Mouse (Mus musculus) hindbrain, postnatal 0 days (tissue): Measurements from ENCODE around the gene Zdhhc22. TPM values are rescaled to one million over a fixed set of nuclear protein-coding genes. Genes with fewer than 3 reads are reported as not detected.

Source experiments
- ATAC-seq: fragments of 200-750 bp; cut with Nextera tagmentation; 2 replicates; pipeline ENCODE4 v1.8.0; 2017; ENCODE audit warnings: mild to moderate bottlenecking, moderate TSS enrichment, moderate library complexity
- DNase-seq: peaks from one replicate; pipeline ENCODE4 v3.0.0-alpha.2; 2015; ENCODE audit warnings: low spot score
- H3K27ac ChIP-seq: fragments of 300-500 bp; sonication (generic); 2 replicates; pipeline ENCODE4 v1.5.1; 2014; ENCODE audit warnings: mild to moderate bottlenecking
- H3K27me3 ChIP-seq: fragments of 300-500 bp; sonication (generic); 2 replicates; pipeline ENCODE4 v1.6.1; 2014; ENCODE audit warnings: low read length, mixed read lengths; ENCODE audit not compliant: insufficient read depth
- H3K36me3 ChIP-seq: fragments of 300-500 bp; sonication (generic); 2 replicates; pipeline ENCODE4 v1.6.1; 2014; ENCODE audit warnings: low read length, mixed read lengths; ENCODE audit not compliant: insufficient read depth
- H3K4me1 ChIP-seq: fragments of 300-500 bp; sonication (generic); 2 replicates; pipeline ENCODE4 v1.6.1; 2014; ENCODE audit warnings: antibody characterized with exemption, low read length, mixed read lengths; ENCODE audit not compliant: insufficient read depth
- H3K4me2 ChIP-seq: fragments of 300-500 bp; sonication (generic); 2 replicates; pipeline ENCODE4 v1.6.1; 2014; ENCODE audit warnings: low read depth, mild to moderate bottlenecking, low read length, moderate library complexity, mixed read lengths
- H3K4me3 ChIP-seq: fragments of 300-500 bp; sonication (generic); 2 replicates; pipeline ENCODE4 v1.5.1; 2014; ENCODE audit warnings: low read length
- H3K9ac ChIP-seq: fragments of 300-500 bp; sonication (generic); replicated peaks from 2 replicates; pipeline ENCODE4 v1.6.1; 2014; ENCODE audit warnings: mild to moderate bottlenecking, low read length, moderate library complexity, mixed read lengths
- H3K9me3 ChIP-seq: fragments of 300-500 bp; sonication (generic); 2 replicates; pipeline ENCODE4 v1.6.1; 2016; ENCODE audit warnings: low read length, mixed read lengths
- CTCF ChIP-seq: IDR thresholded peaks from 2 replicates; pipeline ENCODE4 v1.5.1; 2016; ENCODE audit warnings: antibody characterized with exemption, control low read depth, low read depth
- WGBS: fragments of 180-500 bp; shearing (Covaris S2); extraction: QIAGEN DNeasy Blood & Tissue Kit; methylation state at CpG from one replicate; pipeline ENCODE4 v1.1.7; 2014; 5-methylcytosine and 5-hydroxymethylcytosine counted together
- polyA plus RNA-seq: library from polyadenylated mRNA; unstranded; fragments of >200 nt; fragmentation: Nextera tagmentation; extraction: Ambion mirVana; gene quantifications from 2 replicates; pipeline ENCODE4 v1.2.1, GENCODE M21; 2015
- total RNA-seq: library from RNA; depleted of rRNA; stranded (reverse); fragments of >200 nt; gene quantifications from 2 replicates; pipeline ENCODE4 v1.2.3, GENCODE M21; 2014

Zdhhc22 gene
- total and polyA plus RNA-seq, 2 experiments from 2014 or later: 25.2 to 38.6 TPM

DNA sequence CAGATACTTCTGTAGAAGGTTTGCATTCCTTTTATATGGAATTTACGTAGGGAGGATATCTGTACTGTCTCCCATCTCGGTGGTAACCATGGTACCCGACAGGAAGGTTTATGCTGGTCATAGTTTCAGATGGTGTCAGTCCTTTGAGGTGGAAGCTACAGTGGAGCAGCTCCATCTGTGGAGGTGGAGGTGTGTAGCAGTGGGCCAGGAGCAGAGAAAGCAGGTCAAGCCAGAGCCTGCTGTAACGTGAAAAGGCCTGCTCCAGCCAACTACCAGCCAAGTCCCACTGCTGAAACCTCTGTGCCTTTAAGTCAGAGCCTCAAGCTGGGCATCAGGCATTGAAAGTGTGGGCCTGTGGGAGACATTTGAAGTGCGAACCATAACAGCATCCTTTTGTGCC lies 31.7 kb downstream of the Zdhhc22 start:
- WGBS: 80% methylated on average over 5 of the region's 5 CpGs
- ATAC-seq (no peak), DNase-seq (no peak)
- Histone ChIP-seq H3K9me3 (no peaks in the 10 kb centered on the region), H3K4me2 (no peak overlapping the region), H3K27me3 (no peaks in the 10 kb centered on the region), H3K27ac (no peak overlapping the region), H3K4me1 (no peaks in the 10 kb centered on the region), H3K36me3 (peaks cover 66% of the 10 kb centered on the region), H3K9ac (no peak overlapping the region), H3K4me3 (no peak overlapping the region)
- TF ChIP-seq CTCF: no peak

DNA sequence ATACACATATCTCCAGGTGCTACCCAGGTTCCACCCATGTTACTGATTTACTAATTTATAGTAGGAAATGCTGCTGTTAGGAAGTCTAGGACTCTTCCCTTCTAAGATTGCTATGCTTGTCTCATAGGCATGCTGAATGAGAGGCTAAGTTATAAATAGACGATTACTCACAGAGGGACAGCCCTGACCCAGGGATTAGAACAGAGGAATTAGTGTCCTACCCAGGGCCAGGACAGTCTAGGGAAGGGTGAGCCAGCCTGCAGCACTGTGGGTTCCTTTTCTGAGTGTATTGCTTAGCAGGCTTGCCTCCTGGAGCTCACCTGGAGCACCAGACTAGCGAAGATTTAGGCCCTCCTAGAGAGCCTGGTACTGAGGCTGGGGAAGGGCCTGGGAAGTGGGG lies 34.3 kb downstream of the Zdhhc22 start:
- ATAC-seq: no peak
- Histone ChIP-seq H3K36me3 (peaks cover 47% of the 10 kb centered on the region), H3K27me3 (no peaks in the 10 kb centered on the region)

DNA sequence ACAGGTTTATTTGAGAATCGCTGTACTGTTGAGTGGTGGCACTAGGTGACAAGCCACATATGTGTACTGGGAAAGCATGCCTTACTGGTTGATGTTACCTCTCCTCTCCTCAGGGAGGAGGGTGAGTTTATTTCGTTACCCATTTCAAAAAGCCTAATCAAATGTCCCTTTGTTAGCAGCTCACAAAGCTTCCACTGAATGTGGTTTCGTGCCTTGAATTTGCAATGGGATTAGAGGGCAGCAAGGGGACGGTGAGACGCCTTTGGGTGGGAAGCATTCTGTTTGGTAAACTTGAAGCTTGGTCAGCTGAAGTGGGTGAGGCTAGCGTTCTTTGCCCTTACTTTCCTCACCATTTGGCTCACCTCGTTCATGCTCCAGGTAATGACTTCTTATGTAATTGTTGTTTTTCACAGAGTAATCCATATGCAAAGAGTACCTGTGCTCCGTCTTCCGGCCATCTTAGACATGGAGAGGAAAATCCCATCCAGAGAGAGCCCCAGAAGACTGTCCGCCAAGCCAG lies 37.8 kb downstream of the Zdhhc22 start:
- 66% methylated on average over 10 of the region's 10 CpGs for WGBS
- no peaks in the 10 kb centered on the region for H3K9me3 ChIP-seq
- DNase-seq: no peak
- H3K4me1 ChIP-seq: peaks cover 15% of the 10 kb centered on the region
- H3K36me3 ChIP-seq: peaks cover 27% of the 10 kb centered on the region
- no peak overlapping the region for H3K9ac ChIP-seq
- H3K27ac ChIP-seq: no peak overlapping the region
- no peak overlapping the region for H3K4me2 ChIP-seq
- no peaks in the 10 kb centered on the region for H3K27me3 ChIP-seq
- no peak overlapping the region for H3K4me3 ChIP-seq
- TF ChIP-seq CTCF: no peak
- ATAC-seq: no peak

More for the DNA sequence above, 34.3 kb downstream of the Zdhhc22 start:
- H3K4me2 ChIP-seq: no peak overlapping the region
- no peak for TF ChIP-seq CTCF
- no peaks in the 10 kb centered on the region for H3K9me3 ChIP-seq
- H3K4me3 ChIP-seq: no peak overlapping the region
- no peak overlapping the region for H3K9ac ChIP-seq
- DNase-seq: no peak
- WGBS: 85% methylated on average over 2 of the region's 2 CpGs
- H3K27ac ChIP-seq: no peak overlapping the region
- no peaks in the 10 kb centered on the region for H3K4me1 ChIP-seq

DNA sequence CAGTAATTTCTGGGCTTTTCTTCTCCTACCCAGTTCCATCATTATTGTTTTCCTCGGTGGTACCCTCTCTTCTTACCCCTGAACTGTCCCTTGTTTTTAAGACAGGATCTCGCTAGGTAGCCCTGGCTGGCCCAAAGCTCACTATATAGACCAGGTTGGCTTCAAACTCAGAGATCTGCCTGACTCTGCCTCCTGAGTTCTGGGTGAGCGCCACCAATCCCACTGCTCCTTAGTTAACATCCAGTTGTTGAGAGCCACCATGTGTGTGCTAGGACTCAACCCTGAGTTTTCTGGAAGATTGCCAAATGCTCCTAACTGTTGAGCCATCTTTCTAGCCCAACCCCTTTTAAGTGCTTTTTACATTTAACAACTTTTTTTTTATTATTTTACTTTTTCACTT lies 39.3 kb downstream of the Zdhhc22 start:
- Histone ChIP-seq H3K4me2 (no peak overlapping the region), H3K36me3 (peaks cover 20% of the 10 kb centered on the region), H3K4me3 (no peak overlapping the region), H3K4me1 (peaks cover 18% of the 10 kb centered on the region), H3K27ac (no peak overlapping the region), H3K9ac (no peak overlapping the region), H3K9me3 (no peaks in the 10 kb centered on the region), H3K27me3 (no peaks in the 10 kb centered on the region)
- DNase-seq (no peak), ATAC-seq (no peak)
- TF ChIP-seq CTCF: no peak
- 96% methylated on average over 3 of the region's 3 CpGs for WGBS

DNA sequence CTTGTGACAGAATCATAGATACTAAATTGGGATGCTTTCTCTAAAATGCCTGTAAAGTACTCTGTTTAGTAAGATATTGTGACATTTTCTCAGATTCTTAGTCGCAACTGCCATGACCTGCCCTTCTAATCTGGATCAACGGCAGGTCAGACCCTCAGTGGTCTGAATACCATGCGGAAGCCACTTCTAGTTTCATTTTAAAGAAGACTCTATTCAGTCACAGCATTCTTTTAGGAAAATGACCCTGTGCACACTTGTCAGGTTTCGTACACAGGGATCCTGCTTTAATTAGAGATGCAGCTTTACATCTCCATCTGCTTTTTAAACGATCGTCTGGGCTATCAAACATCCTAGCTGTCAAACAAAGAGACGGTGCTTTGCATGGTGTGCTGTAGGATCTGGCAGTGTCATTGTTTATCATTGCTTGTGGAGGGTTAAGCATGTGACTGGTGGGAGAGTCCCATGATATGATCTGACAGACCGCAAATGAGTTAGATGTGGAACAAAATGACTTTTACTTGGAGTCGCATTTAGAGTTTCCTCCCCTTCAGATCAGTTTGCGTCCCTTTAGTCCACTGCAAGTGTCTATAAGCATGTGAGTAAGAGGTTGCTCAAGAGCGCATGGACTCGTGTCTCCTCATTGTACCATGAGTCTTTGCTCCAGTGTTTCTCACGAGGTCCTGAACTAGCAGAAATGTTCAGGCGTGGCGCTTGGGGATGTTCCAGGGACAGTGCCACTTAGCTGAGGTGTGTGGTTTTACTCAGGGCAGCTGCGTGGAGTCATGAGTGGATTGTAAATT lies 39.9 kb downstream of the Zdhhc22 start:
- Histone ChIP-seq H3K27ac (no peak overlapping the region), H3K9ac (no peak overlapping the region), H3K4me2 (peak overlapping the region; percentile 29; the same call in 1 of the 2 replicates), H3K4me1 (peaks cover 22% of the 10 kb centered on the region), H3K9me3 (no peaks in the 10 kb centered on the region), H3K36me3 (peaks cover 15% of the 10 kb centered on the region), H3K27me3 (no peaks in the 10 kb centered on the region), H3K4me3 (no peak overlapping the region)
- WGBS: 72% methylated on average over 16 of the region's 16 CpGs
- ATAC-seq (no peak), DNase-seq (no peak)
- no peak for TF ChIP-seq CTCF

DNA sequence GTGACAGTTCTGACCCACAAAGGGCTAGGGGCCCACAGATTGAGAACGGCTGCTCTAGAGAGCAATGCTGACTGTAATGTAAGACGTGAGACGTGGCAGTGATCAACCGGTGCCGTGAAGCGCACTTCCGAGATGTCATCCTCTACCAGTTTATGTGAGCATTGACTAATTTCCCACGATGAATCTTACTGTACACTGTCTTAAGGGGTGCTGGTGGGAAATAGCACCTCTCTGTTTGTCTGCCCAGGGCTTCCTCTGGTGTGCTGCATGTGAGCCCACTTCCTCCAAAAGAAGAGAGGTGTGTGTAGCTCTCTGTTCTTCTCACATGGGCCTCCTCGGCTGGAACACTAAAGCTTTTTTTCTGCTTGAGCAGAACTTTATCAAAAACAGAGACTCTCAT lies 40.7 kb downstream of the Zdhhc22 start:
- no peaks in the 10 kb centered on the region for H3K9me3 ChIP-seq
- no peak for TF ChIP-seq CTCF
- H3K27ac ChIP-seq: no peak overlapping the region
- ATAC-seq (no peak), DNase-seq (no peak)
- WGBS: 84% methylated on average over 9 of the region's 9 CpGs
- peaks cover 22% of the 10 kb centered on the region for H3K4me1 ChIP-seq
- H3K9ac ChIP-seq: no peak overlapping the region
- peaks cover 11% of the 10 kb centered on the region for H3K36me3 ChIP-seq
- no peaks in the 10 kb centered on the region for H3K27me3 ChIP-seq
- peak overlapping the region; percentile 6; the same call in 1 of the 2 replicates for H3K4me2 ChIP-seq
- no peak overlapping the region for H3K4me3 ChIP-seq

DNA sequence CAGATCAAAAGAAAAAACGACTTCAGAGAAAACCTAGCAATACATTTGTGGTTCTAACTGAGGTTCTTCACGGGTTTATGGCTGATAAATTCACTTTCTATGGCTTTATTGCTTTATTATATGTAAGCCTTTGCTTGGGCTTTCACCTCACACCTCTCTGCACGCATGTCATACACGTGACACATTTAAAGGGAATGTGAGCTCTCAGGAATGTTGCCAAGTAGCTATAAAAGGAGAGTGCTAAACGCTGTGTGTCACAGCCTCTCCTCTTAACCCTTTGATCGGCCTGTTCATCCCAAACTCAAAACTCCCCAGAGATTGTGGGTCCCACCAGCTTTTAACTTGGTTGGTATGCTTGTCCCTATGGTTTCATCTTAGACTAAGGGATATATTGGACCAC lies 41.6 kb downstream of the Zdhhc22 start:
- no peaks in the 10 kb centered on the region for H3K9me3 ChIP-seq
- H3K27me3 ChIP-seq: no peaks in the 10 kb centered on the region
- WGBS: 45% methylated on average over 6 of the region's 6 CpGs
- peak overlapping the region; percentile 84 for H3K4me2 ChIP-seq
- 0 out of 2 replicates have a peak overlapping the region, but pooled peaks have one; percentile 4 for H3K9ac ChIP-seq
- H3K27ac ChIP-seq: peak overlapping the region; percentile 99
- DNase-seq (peak; percentile 33), ATAC-seq (no peak)
- peak overlapping the region; percentile 59; the same call in 1 of the 2 replicates for H3K4me3 ChIP-seq
- peaks cover 7% of the 10 kb centered on the region; the same call in 1 of the 2 replicates for H3K36me3 ChIP-seq
- no peak for TF ChIP-seq CTCF
- peaks cover 22% of the 10 kb centered on the region for H3K4me1 ChIP-seq
